Mouse (Mus musculus): ENCODE results near the gene Sesn3. TPM values are rescaled to one million over a fixed set of nuclear protein-coding genes. Genes with fewer than 3 reads are reported as not detected.

Gene Sesn3
- total RNA-seq, 2 experiments from 2014 or later = 14.8 to 18.7 TPM

GRCm38 (mm10) chr9:14350787-14351186, 75.9 kb downstream of the Sesn3 start:
- DNase-seq (ENCODE audit: low spot score) = no peak

GRCm38 (mm10) chr9:14352337-14352736, 77.5 kb downstream of the Sesn3 start:
- DNase-seq (ENCODE audit: low spot score) = no peak

- no peak for DNase-seq (ENCODE audit: low spot score)
These were observed 80.0 kb downstream of the Sesn3 start for GRCm38 (mm10) chr9:14354852-14355251.

GRCm38 (mm10) chr9:14357033-14357432, 82.2 kb downstream of the Sesn3 start:
- no peak for DNase-seq (ENCODE audit: low spot score)

GRCm38 (mm10) chr9:14362068-14362768, 87.4 kb downstream of the Sesn3 start:
- DNase-seq (ENCODE audit: low spot score) = no peak

GRCm38 (mm10) chr9:14363540-14363939, 88.7 kb downstream of the Sesn3 start:
- no peak for DNase-seq (ENCODE audit: low spot score)

GRCm38 (mm10) chr9:14364719-14365118, 89.9 kb downstream of the Sesn3 start:
- DNase-seq (ENCODE audit: low spot score) = no peak

GRCm38 (mm10) chr9:14365481-14366125, 90.7 kb downstream of the Sesn3 start:
- peak; percentile 15 for DNase-seq (ENCODE audit: low spot score)

- no peak for DNase-seq (ENCODE audit: low spot score)
These were observed 93.0 kb downstream of the Sesn3 start for GRCm38 (mm10) chr9:14367850-14368249.

- no peak for DNase-seq (ENCODE audit: low spot score)
These were observed 94.4 kb downstream of the Sesn3 start for GRCm38 (mm10) chr9:14369271-14369670.

- DNase-seq (ENCODE audit: low spot score) = no peak
These were observed 97.6 kb downstream of the Sesn3 start for GRCm38 (mm10) chr9:14372440-14372839.

GRCm38 (mm10) chr9:14376149-14376548, 101.3 kb downstream of the Sesn3 start:
- no peak for DNase-seq (ENCODE audit: low spot score)

GRCm38 (mm10) chr9:14378151-14378550, 103.3 kb downstream of the Sesn3 start:
- DNase-seq (ENCODE audit: low spot score) = no peak

- DNase-seq (ENCODE audit: low spot score) = no peak
These were observed 105.0 kb downstream of the Sesn3 start for GRCm38 (mm10) chr9:14379769-14380385.

- DNase-seq (ENCODE audit: low spot score) = peak; percentile 79
These were observed 105.8 kb downstream of the Sesn3 start for GRCm38 (mm10) chr9:14380386-14381285.

- DNase-seq (ENCODE audit: low spot score) = peak; percentile 23
These were observed 106.6 kb downstream of the Sesn3 start, which contains the start of gene Endod1 for GRCm38 (mm10) chr9:14381353-14382055. Gene Endod1, minus strand, starts transcription at chr9:14381507.

GRCm38 (mm10) chr9:14382256-14382791, 107.5 kb downstream of the Sesn3 start:
- no peak for DNase-seq (ENCODE audit: low spot score)

All from gastrocnemius, adult 18-20 months (tissue).